In the genomic region with DNA sequence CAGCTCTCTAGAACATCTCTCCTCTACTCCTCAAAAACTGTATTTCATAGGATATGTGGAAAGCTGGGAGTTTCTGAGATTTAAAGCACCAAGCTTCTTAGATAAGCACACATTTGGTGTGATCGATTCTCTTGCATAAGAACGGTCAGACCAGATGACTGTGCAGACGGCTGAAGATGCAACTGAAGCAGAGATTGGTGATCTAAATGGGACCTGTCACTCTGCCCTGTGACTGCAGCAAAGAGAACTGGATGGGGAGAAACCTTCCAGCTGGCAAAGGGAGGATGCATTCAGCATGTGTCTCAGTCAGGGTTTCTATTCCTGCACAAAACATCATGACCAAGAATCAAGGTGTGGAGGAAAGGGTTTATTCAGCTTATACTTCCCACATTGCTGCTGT, we compare ENCODE assay signal across 32 mouse cellular contexts.
DNase-seq lines count a peak whose midpoint lies in the region; TF ChIP-seq lines count a peak whose summit lies in the region.
"Had no signal": no experiment of that assay in that cellular context is flagged by ENCODE, and none has a peak within 500 bp of the region (broad histone marks: within the 10 kb centered on the region; RNA-seq: fewer than 3 reads in every experiment).

No protein-coding gene starts in this region.

- TF ChIP-seq POLR2A in kidney, adult 2 months (IDR thresholded peaks at IDR 0.05; ENCODE audit: low read depth, low read length), result no peak

- H3K27me3 ChIP-seq in kidney, adult 2 months (replicated peaks; ENCODE audit: control insufficient read depth, insufficient read depth, low read length), result no peaks in the 10 kb centered on the region
- H3K27me3 ChIP-seq: CH12.LX; embryonic facial prominence, embryonic 13.5 days; forebrain, embryonic 12.5 days; forebrain, embryonic 15.5 days; heart, embryonic 13.5 days had no signal

- no peaks in the 10 kb centered on the region for H3K36me3 ChIP-seq in kidney, adult 2 months (ENCODE audit: control insufficient read depth, insufficient read depth, low read length)
- H3K36me3 ChIP-seq: embryonic facial prominence, embryonic 10.5 days; embryonic facial prominence, embryonic 13.5 days; forebrain, embryonic 12.5 days; forebrain, embryonic 15.5 days; G1E; heart, embryonic 10.5 days; heart, embryonic 13.5 days had no signal

- intact Hi-C loops in left cerebral cortex, postnatal 36 days (cut with DNase I), result loop anchor here (5.0 kb wide), 1 partner anchor 75 kb away; no protein-coding TSS in a partner anchor

- no peak for TF ChIP-seq CTCF in kidney, adult 2 months (conservative IDR thresholded peaks at IDR 0.05; ENCODE audit: insufficient read depth, insufficient read length, low read depth, low read length)

- peak; percentile 28 to 41 for DNase-seq in frontal cortex, adult 2 months (ENCODE audit: extremely low spot score in 1 of 2, low spot score in 1 of 2)
- no peak for DNase-seq in frontal cortex, postnatal 10 days (ENCODE audit: low spot score in 2 of 2)
- peak; percentile 53 for DNase-seq in layer of hippocampus, adult 9-11 months
- DNase-seq in layer of hippocampus, postnatal 25 days (ENCODE audit: extremely low spot score in 1 of 2, low spot score in 1 of 2), result no peak
- peak; percentile 20 to 28 for DNase-seq in left cerebral cortex, adult 9 months (ENCODE audit: low spot score in 2 of 2)
- DNase-seq in left cerebral cortex, postnatal 36 days (ENCODE audit: low spot score in 2 of 2), result no peak
- DNase-seq in brain, adult 2 months (ENCODE audit: low read depth, low spot score), result peak; percentile 74
- DNase-seq in kidney, adult 2 months, result no peak
- DNase-seq: adrenal gland, postnatal 10 days; adrenal gland, postnatal 36 days; B cell, adult 2 months; cerebellum, adult 11 months; cerebellum, adult 2 months; cerebellum, adult 9-11 months; cerebellum, postnatal 25 days; embryo, embryonic 11 days; gastrocnemius, postnatal 10 days; gastrocnemius, postnatal 36 days; heart, adult 2 months; heart, postnatal 14 days; heart, postnatal 4 days had no signal

- WGBS in kidney, adult 2 months, result 86% methylated on average over 3 of the region's 3 CpGs

- H3K4me1 ChIP-seq in kidney, adult 2 months (ENCODE audit: control insufficient read depth, insufficient read depth, low read length), result no peaks in the 10 kb centered on the region
- H3K4me1 ChIP-seq: embryonic facial prominence, embryonic 10.5 days had no signal

- H3K4me3 ChIP-seq in kidney, adult 2 months (ENCODE audit: insufficient read depth, low read depth, low read length), result no peak overlapping the region
- H3K4me3 ChIP-seq: embryonic facial prominence, embryonic 10.5 days; embryonic facial prominence, embryonic 13.5 days; erythroblast, embryonic 14.5 days; forebrain, embryonic 12.5 days; forebrain, embryonic 15.5 days; heart, adult 2 months; heart, embryonic 10.5 days; heart, embryonic 13.5 days had no signal

- H3K27ac ChIP-seq in kidney, adult 2 months (ENCODE audit: insufficient read depth, low read depth, low read length), result no peak overlapping the region
- H3K27ac ChIP-seq: embryonic facial prominence, embryonic 10.5 days; embryonic facial prominence, embryonic 13.5 days; forebrain, embryonic 12.5 days; forebrain, embryonic 15.5 days; heart, adult 2 months; heart, embryonic 10.5 days; heart, embryonic 13.5 days; hindbrain, embryonic 14.5 days; hindbrain, postnatal 0 days had no signal

Comparison
In these comparisons a context has a peak if more than half of its experiments do, and no peak if none do; other contexts are left out.
1. DNase-seq: peak in frontal cortex, adult 2 months (2 of 2), layer of hippocampus, adult 9-11 months (single experiment), left cerebral cortex, adult 9 months (2 of 2) and brain, adult 2 months (single experiment); none in frontal cortex, postnatal 10 days (0 of 2), layer of hippocampus, postnatal 25 days (0 of 2), left cerebral cortex, postnatal 36 days (0 of 2) and kidney, adult 2 months (single experiment).